Mouse (Mus musculus) erythroblast, embryonic 14.5 days (primary cell): Measurements from ENCODE around the gene Gramd1a.

ENCODE experiments used
- GATA1 ChIP-seq: IDR thresholded peaks from 2 replicates; pipeline ENCODE4 v1.6.1; 2012; ENCODE audit warnings: low read length, inconsistent platforms, mixed read lengths
- TAL1 ChIP-seq: IDR thresholded peaks from 3 replicates; pipeline ENCODE4 v1.6.1; 2012; ENCODE audit warnings: low read length, inconsistent platforms, mixed read lengths

DNA sequence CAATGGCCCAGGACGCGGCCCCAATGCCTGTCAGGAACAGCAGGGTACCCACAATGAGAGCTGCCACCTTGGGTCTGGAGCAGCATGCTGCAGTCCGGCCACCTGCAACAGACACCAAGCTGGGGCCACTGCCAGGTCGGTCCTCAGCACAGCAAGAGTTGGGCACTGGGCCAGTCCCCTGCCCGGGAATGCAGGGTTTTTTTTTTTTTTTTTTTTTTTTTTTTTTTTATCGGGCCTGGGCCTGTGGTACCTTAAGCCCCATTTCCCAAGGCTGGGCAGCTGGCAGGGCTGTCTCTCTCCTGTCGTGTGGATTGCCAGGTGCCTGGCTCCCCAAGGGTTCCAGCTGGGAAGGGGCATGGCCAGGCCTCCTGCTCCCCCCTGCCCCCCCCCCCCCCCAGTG, 46.6 kb downstream of the Gramd1a start:
- TF ChIP-seq GATA1 = no peak
- no peak for TF ChIP-seq TAL1
